Mouse (Mus musculus) olfactory bulb, adult 2 months (tissue): ENCODE results near the gene Olfr331.

Source experiments
- CTCF ChIP-seq: fragments of 200-500 bp; IDR thresholded peaks from 2 replicates; pipeline ENCODE4 v1.5.1; 2012; ENCODE audit warnings: low read depth, mild to moderate bottlenecking, low read length, moderate library complexity; ENCODE audit not compliant: insufficient read depth
- POLR2A ChIP-seq: fragments of 200-500 bp; IDR thresholded peaks from 2 replicates; pipeline ENCODE4 v1.6.1; 2012; ENCODE audit warnings: mild to moderate bottlenecking, low read depth, low read length, moderate library complexity; ENCODE audit not compliant: insufficient read depth

DNA sequence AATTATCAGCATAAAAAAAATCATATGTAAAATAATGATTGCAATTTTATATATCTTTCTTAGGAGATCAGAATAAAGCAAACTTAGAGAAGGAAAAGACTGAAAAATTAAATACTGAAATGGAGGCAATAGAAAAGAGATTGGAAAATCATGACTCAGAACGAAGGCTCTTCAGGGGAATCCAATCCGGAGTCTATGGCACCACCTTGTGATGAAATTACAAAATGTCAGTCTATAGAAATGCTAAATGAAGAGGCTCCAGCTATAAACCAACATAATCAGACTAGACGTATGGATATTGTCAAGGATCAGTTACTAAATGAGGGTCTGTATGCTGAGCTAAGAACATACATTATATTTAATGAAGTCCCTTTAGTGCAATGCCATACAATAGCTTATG is 3.1 kb downstream of the Olfr331 start:
- TF ChIP-seq POLR2A: no peak
- TF ChIP-seq CTCF: no peak
